Mouse (Mus musculus) lung, postnatal 0 days (tissue): Measurements from ENCODE around the gene Rab35.

Experiments
- CTCF ChIP-seq: IDR thresholded peaks from 2 replicates; pipeline ENCODE4 v1.5.1; 2016; ENCODE audit warnings: antibody characterized with exemption, mild to moderate bottlenecking
- EP300 ChIP-seq: IDR thresholded peaks from 2 replicates; pipeline ENCODE4 v1.6.1; 2016; ENCODE audit warnings: antibody characterized with exemption, mild to moderate bottlenecking, control low read depth

- TF ChIP-seq CTCF (no peak), EP300 (no peak)
Observed at GRCm38 (mm10) chr5:115695191-115695770, 63.6 kb downstream of the Rab35 start.
